Mouse (Mus musculus): ENCODE measurements around the gene Ptprn2.

The Ptprn2 gene

GRCm38 (mm10) chr12:116804712-116805111 lies 319.2 kb downstream of the Ptprn2 start:
- no peak for DNase-seq

- DNase-seq, result peak; percentile 22
These were observed 319.7 kb downstream of the Ptprn2 start for GRCm38 (mm10) chr12:116805129-116805809.

- DNase-seq, result no peak
These were observed 320.6 kb downstream of the Ptprn2 start for GRCm38 (mm10) chr12:116806089-116806488.

- DNase-seq, result no peak
These were observed 327.5 kb downstream of the Ptprn2 start for GRCm38 (mm10) chr12:116813012-116813411.

GRCm38 (mm10) chr12:116819836-116820235 lies 334.3 kb downstream of the Ptprn2 start:
- no peak for DNase-seq

- no peak for DNase-seq
These were observed 337.8 kb downstream of the Ptprn2 start for GRCm38 (mm10) chr12:116823341-116823740.

- no peak for DNase-seq
These were observed 342.2 kb downstream of the Ptprn2 start for GRCm38 (mm10) chr12:116827748-116828147.

- no peak for DNase-seq
These were observed 353.2 kb downstream of the Ptprn2 start for GRCm38 (mm10) chr12:116838611-116839192.

GRCm38 (mm10) chr12:116842723-116843272 lies 357.3 kb downstream of the Ptprn2 start:
- DNase-seq, result peak; percentile 34

- DNase-seq, result no peak
These were observed 360.7 kb downstream of the Ptprn2 start for GRCm38 (mm10) chr12:116846220-116846619.

- DNase-seq, result no peak
These were observed 361.5 kb downstream of the Ptprn2 start for GRCm38 (mm10) chr12:116847021-116847420.

GRCm38 (mm10) chr12:116856307-116856706 lies 370.8 kb downstream of the Ptprn2 start:
- DNase-seq, result peak; percentile 55

GRCm38 (mm10) chr12:116861360-116862017 lies 376.0 kb downstream of the Ptprn2 start:
- no peak for DNase-seq

- DNase-seq, result peak; percentile 31
These were observed 377.9 kb downstream of the Ptprn2 start for GRCm38 (mm10) chr12:116863291-116863899.

- peak; percentile 23 for DNase-seq
These were observed 388.5 kb downstream of the Ptprn2 start for GRCm38 (mm10) chr12:116873866-116874585.

GRCm38 (mm10) chr12:116887496-116888281 lies 402.2 kb downstream of the Ptprn2 start:
- peak; percentile 34 for DNase-seq

- no peak for DNase-seq
These were observed 403.3 kb downstream of the Ptprn2 start for GRCm38 (mm10) chr12:116888856-116889255.

GRCm38 (mm10) chr12:116892584-116892983 lies 407.1 kb downstream of the Ptprn2 start:
- no peak for DNase-seq

GRCm38 (mm10) chr12:116896651-116897050 lies 411.1 kb downstream of the Ptprn2 start:
- DNase-seq, result no peak

GRCm38 (mm10) chr12:116901773-116902172 lies 416.3 kb downstream of the Ptprn2 start:
- DNase-seq, result peak; percentile 19

GRCm38 (mm10) chr12:116907424-116907823 lies 421.9 kb downstream of the Ptprn2 start:
- peak; percentile 31 for DNase-seq

GRCm38 (mm10) chr12:116908668-116909067 lies 423.1 kb downstream of the Ptprn2 start:
- DNase-seq, result peak; percentile 36
